In the genomic region with DNA sequence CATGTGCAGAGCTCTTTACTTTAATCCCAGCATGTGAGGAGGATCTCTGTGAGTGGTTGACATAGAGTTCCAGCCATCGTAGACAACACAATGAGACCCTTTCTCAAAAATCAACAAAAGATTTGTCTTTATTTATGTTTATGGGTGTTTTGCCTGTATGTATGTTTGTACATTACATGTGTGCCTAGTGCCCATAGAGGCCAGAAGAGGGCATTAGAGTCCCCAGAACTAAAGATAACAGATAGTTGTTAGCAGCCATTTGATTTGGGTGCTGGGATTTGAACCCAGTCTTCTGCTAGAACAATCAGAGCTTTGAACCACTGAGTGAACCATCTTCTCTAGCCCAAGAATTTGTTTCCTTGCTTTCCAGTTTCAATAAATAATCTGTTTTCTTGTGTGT, we compare ENCODE assay signal across 30 mouse cellular contexts.
A peak's percentile ranks its signal among the peaks of the same experiment; 100 is the strongest.
DNase-seq lines count a peak whose midpoint lies in the region; ATAC-seq and TF ChIP-seq lines count a peak whose summit lies in the region.
"Had no signal": no experiment of that assay in that cellular context is flagged by ENCODE, and none has a peak within 500 bp of the region (broad histone marks: within the 10 kb centered on the region; RNA-seq: fewer than 3 reads in every experiment).

No protein-coding gene starts in this region.

- DNase-seq in heart, adult 11 months, result peak; percentile 12
- DNase-seq in kidney, postnatal 0 days (ENCODE audit: low spot score), result no peak
- DNase-seq in kidney, postnatal 10 days, result no peak
- peak; percentile 17 for DNase-seq in retina, postnatal 1 day
- no peak for DNase-seq in retina, embryonic 14.5 days (ENCODE audit: low spot score)
- DNase-seq in cerebellum, postnatal 14 days, result no peak
- DNase-seq: adrenal gland, adult 2 months; adrenal gland, postnatal 36 days; cerebellum, adult 18-20 months; cerebellum, postnatal 10 days; gastrocnemius, postnatal 25 days; heart, postnatal 4 days; kidney, adult 8-10 months; kidney, postnatal 14 days; left cerebral cortex, postnatal 4 days; liver, postnatal 0 days; lung, postnatal 10 days; right cerebral cortex, adult 18-20 months; spleen, adult 18-20 months; thymus, adult 2 months; thymus, postnatal 36 days had no signal

- no peaks in the 10 kb centered on the region for H3K36me3 ChIP-seq in heart, embryonic 12.5 days
- H3K36me3 ChIP-seq in kidney, postnatal 0 days (ENCODE audit: insufficient read depth, low read length), result no peaks in the 10 kb centered on the region
- H3K36me3 ChIP-seq: embryonic facial prominence, embryonic 15.5 days; heart, embryonic 15.5 days; midbrain, embryonic 13.5 days; neural tube, embryonic 15.5 days had no signal

- ATAC-seq in heart, embryonic 12.5 days (ENCODE audit: insufficient number of reproducible peaks, low FRiP score), result no peak
- no peak for ATAC-seq in kidney, postnatal 0 days (replicated peaks; ENCODE audit: low FRiP score, low read depth)
- ATAC-seq: liver, embryonic 12.5 days; liver, postnatal 0 days; midbrain, embryonic 13.5 days had no signal

- 94% methylated on average over 1 of the region's 1 CpGs for WGBS in heart, embryonic 12.5 days
- 97% methylated on average over 1 of the region's 1 CpGs for WGBS in kidney, postnatal 0 days

- no peak overlapping the region for H3K4me2 ChIP-seq in heart, embryonic 12.5 days
- no peak overlapping the region for H3K4me2 ChIP-seq in kidney, postnatal 0 days (ENCODE audit: low read length)
- H3K4me2 ChIP-seq: embryonic facial prominence, embryonic 15.5 days; heart, embryonic 15.5 days; hindbrain, embryonic 14.5 days; liver, embryonic 12.5 days; midbrain, embryonic 13.5 days; neural tube, embryonic 15.5 days had no signal

- no peak overlapping the region for H3K27ac ChIP-seq in heart, embryonic 12.5 days (ENCODE audit: poor library complexity, severe bottlenecking)
- H3K27ac ChIP-seq in kidney, postnatal 0 days, result no peak overlapping the region
- H3K27ac ChIP-seq: embryonic facial prominence, embryonic 10.5 days; embryonic facial prominence, embryonic 15.5 days; heart, embryonic 15.5 days; liver, embryonic 12.5 days; macrophage had no signal

- H3K27me3 ChIP-seq in heart, embryonic 12.5 days (replicated peaks), result no peaks in the 10 kb centered on the region
- H3K27me3 ChIP-seq in kidney, postnatal 0 days (ENCODE audit: insufficient read depth, low read length), result no peaks in the 10 kb centered on the region
- H3K27me3 ChIP-seq: embryonic facial prominence, embryonic 15.5 days; heart, embryonic 15.5 days; liver, embryonic 12.5 days; midbrain, embryonic 13.5 days; neural tube, embryonic 15.5 days had no signal

- H3K9me3 ChIP-seq in heart, embryonic 12.5 days (replicated peaks), result 0 out of 2 replicates have a peak, but pooled peaks cover 5% of the 10 kb centered on the region
- no peaks in the 10 kb centered on the region for H3K9me3 ChIP-seq in kidney, postnatal 0 days (replicated peaks; ENCODE audit: low read length)
- H3K9me3 ChIP-seq: embryonic facial prominence, embryonic 10.5 days; embryonic facial prominence, embryonic 15.5 days; heart, embryonic 15.5 days; midbrain, embryonic 13.5 days; neural tube, embryonic 15.5 days had no signal

- H3K9ac ChIP-seq in heart, embryonic 12.5 days, result no peak overlapping the region
- H3K9ac ChIP-seq in kidney, postnatal 0 days (ENCODE audit: low read depth, low read length), result no peak overlapping the region
- H3K9ac ChIP-seq: embryonic facial prominence, embryonic 15.5 days; heart, embryonic 15.5 days; hindbrain, embryonic 14.5 days; liver, embryonic 12.5 days; liver, postnatal 0 days; midbrain, embryonic 13.5 days; neural tube, embryonic 15.5 days had no signal

- no peak overlapping the region for H3K4me3 ChIP-seq in heart, embryonic 12.5 days
- H3K4me3 ChIP-seq in kidney, postnatal 0 days (replicated peaks; ENCODE audit: low read depth, low read length), result no peak overlapping the region
- H3K4me3 ChIP-seq: embryonic facial prominence, embryonic 10.5 days; embryonic facial prominence, embryonic 15.5 days; heart, embryonic 15.5 days; liver, embryonic 12.5 days; midbrain, embryonic 13.5 days; neural tube, embryonic 15.5 days had no signal

- TF ChIP-seq CTCF in kidney, postnatal 0 days (IDR thresholded peaks at IDR 0.05; ENCODE audit: low read depth), result 0 out of 2 replicates have a peak, but pooled peaks have one; percentile 14

- peaks cover 33% of the 10 kb centered on the region for H3K4me1 ChIP-seq in heart, embryonic 12.5 days (replicated peaks)
- no peaks in the 10 kb centered on the region for H3K4me1 ChIP-seq in kidney, postnatal 0 days (replicated peaks; ENCODE audit: insufficient read depth, low read length)
- H3K4me1 ChIP-seq: embryonic facial prominence, embryonic 10.5 days; embryonic facial prominence, embryonic 15.5 days had no signal

Comparison
In these comparisons a context has a peak if more than half of its experiments do, and no peak if none do; other contexts are left out.
1. DNase-seq: peak in heart, adult 11 months (single experiment) and retina, postnatal 1 day (single experiment); none in kidney, postnatal 0 days (single experiment), kidney, postnatal 10 days (single experiment), retina, embryonic 14.5 days (single experiment) and cerebellum, postnatal 14 days (0 of 2).